Mouse (Mus musculus) frontal cortex, postnatal 25 days (tissue): Measurements from ENCODE around the gene Tob2.
A peak's percentile ranks its signal among the peaks of the same experiment; 100 is the strongest.

Experiments
- DNase-seq, 2 experiments: peaks; one replicate each; pipeline ENCODE4 v3.0.0; 2022; ENCODE audit warnings: low spot score in 2 of 2

Gene Tob2

GRCm38 (mm10) chr15:81860471-81861135 lies 2.0 kb upstream of the Tob2 start:
- DNase-seq = no peak

GRCm38 (mm10) chr15:81859330-81860255 lies 997 bp upstream of the Tob2 start:
- peak; percentile 64 to 75 for DNase-seq

GRCm38 (mm10) chr15:81858138-81858516 lies 469 bp downstream of the Tob2 start:
- peak; percentile 95 to 96 for DNase-seq

- DNase-seq = no peak
Observed at GRCm38 (mm10) chr15:81857724-81858116, 876 bp downstream of the Tob2 start.

- DNase-seq = no peak
Observed at GRCm38 (mm10) chr15:81856938-81857723, 1.5 kb downstream of the Tob2 start.

GRCm38 (mm10) chr15:81856030-81856790 lies 2.4 kb downstream of the Tob2 start:
- DNase-seq = peak; percentile 61 to 72

GRCm38 (mm10) chr15:81853081-81853480 lies 5.5 kb downstream of the Tob2 start:
- no peak for DNase-seq

GRCm38 (mm10) chr15:81852411-81853000 lies 6.1 kb downstream of the Tob2 start:
- DNase-seq = no peak

- DNase-seq = no peak
Observed at GRCm38 (mm10) chr15:81851375-81851774, 7.2 kb downstream of the Tob2 start.

GRCm38 (mm10) chr15:81850718-81851117 lies 7.9 kb downstream of the Tob2 start:
- no peak for DNase-seq

GRCm38 (mm10) chr15:81849104-81849503 lies 9.5 kb downstream of the Tob2 start:
- no peak for DNase-seq

GRCm38 (mm10) chr15:81848301-81848700 lies 10.3 kb downstream of the Tob2 start:
- no peak for DNase-seq

- no peak for DNase-seq
Observed at GRCm38 (mm10) chr15:81847861-81848260, 10.7 kb downstream of the Tob2 start.

- DNase-seq = no peak
Observed at GRCm38 (mm10) chr15:81847161-81847560, 11.4 kb downstream of the Tob2 start.

GRCm38 (mm10) chr15:81846755-81847154 lies 11.8 kb downstream of the Tob2 start:
- DNase-seq = no peak

- DNase-seq = no peak
Observed at GRCm38 (mm10) chr15:81845724-81846123, 12.9 kb downstream of the Tob2 start.

GRCm38 (mm10) chr15:81845033-81845625 lies 13.5 kb downstream of the Tob2 start:
- DNase-seq = no peak

GRCm38 (mm10) chr15:81842275-81842674 lies 16.3 kb downstream of the Tob2 start:
- no peak for DNase-seq

- no peak for DNase-seq
Observed at GRCm38 (mm10) chr15:81840306-81840705, 18.3 kb downstream of the Tob2 start.

- DNase-seq = peak in 1 of 2 experiments; percentile 47
Observed at GRCm38 (mm10) chr15:81839634-81840033, 19.0 kb downstream of the Tob2 start.
